Mouse (Mus musculus): ENCODE measurements around the gene Pus1. TPM values are rescaled to one million over a fixed set of nuclear protein-coding genes. Genes with fewer than 3 reads are reported as not detected.

The Pus1 gene
- total and polyA plus RNA-seq, 3 experiments: 16.2 to 21.3 (median 19.1) TPM

GRCm38 (mm10) chr5:110808821-110809666, 28.6 kb upstream of the Pus1 start:
- Histone ChIP-seq H3K4me1 (ENCODE audit: control insufficient read depth, insufficient read depth, low read length) (peaks cover 13% of the 10 kb centered on the region), H3K27ac (peak overlapping the region; percentile 83), H3K4me3 (peak overlapping the region; percentile 91), H3K9ac (ENCODE audit: low read depth, low read length) (peak overlapping the region; percentile 99), H3K36me3 (ENCODE audit: control insufficient read depth, insufficient read depth, low read length) (peaks cover 5% of the 10 kb centered on the region), H3K27me3 (ENCODE audit: control insufficient read depth, insufficient read depth, low read length) (no peaks in the 10 kb centered on the region), H3K79me2 (replicated peaks; ENCODE audit: control insufficient read depth, insufficient read depth, low read length) (peaks cover 3% of the 10 kb centered on the region)
- TF ChIP-seq CTCF (IDR thresholded peaks at IDR 0.05) (no peak), EP300 (IDR thresholded peaks at IDR 0.05; ENCODE audit: insufficient read depth, low read depth, low read length) (no peak), POLR2A (IDR thresholded peaks at IDR 0.05; ENCODE audit: insufficient read depth, low read depth, low read length) (no peak)
- 1% methylated on average over 27 of the region's 27 CpGs for WGBS
- intact Hi-C loops (cut with DNase I): loop anchor here (2.0 kb wide), 1 partner anchor 38 kb away; the partner anchor contains the start of gene Ep400
- DNase-seq: peak; percentile 39 to 64

- TF ChIP-seq CTCF (IDR thresholded peaks at IDR 0.05) (no peak), EP300 (IDR thresholded peaks at IDR 0.05; ENCODE audit: insufficient read depth, low read depth, low read length) (0 out of 2 replicates have a peak, but pooled peaks have one; percentile 45), POLR2A (IDR thresholded peaks at IDR 0.05; ENCODE audit: insufficient read depth, low read depth, low read length) (peak; percentile 58)
- Histone ChIP-seq H3K4me3 (peak overlapping the region; percentile 91), H3K9ac (ENCODE audit: low read depth, low read length) (peak overlapping the region; percentile 99), H3K79me2 (replicated peaks; ENCODE audit: control insufficient read depth, insufficient read depth, low read length) (peaks cover 3% of the 10 kb centered on the region), H3K4me1 (ENCODE audit: control insufficient read depth, insufficient read depth, low read length) (peaks cover 13% of the 10 kb centered on the region), H3K27me3 (ENCODE audit: control insufficient read depth, insufficient read depth, low read length) (no peaks in the 10 kb centered on the region), H3K27ac (peak overlapping the region; percentile 83), H3K36me3 (ENCODE audit: control insufficient read depth, insufficient read depth, low read length) (peaks cover 5% of the 10 kb centered on the region)
- intact Hi-C loops (cut with DNase I): loop anchor here (2.0 kb wide), 1 partner anchor 37 kb away; the partner anchor contains the start of gene Ep400
- under 1% methylated on average over 14 of the region's 14 CpGs for WGBS
- DNase-seq: peak; percentile 92 to 93
These were observed 27.7 kb upstream of the Pus1 start for GRCm38 (mm10) chr5:110808061-110808631.

GRCm38 (mm10) chr5:110807453-110807852, 27.0 kb upstream of the Pus1 start:
- intact Hi-C loops (cut with DNase I): no loop called here
- H3K79me2 ChIP-seq (replicated peaks; ENCODE audit: control insufficient read depth, insufficient read depth, low read length): peaks cover 5% of the 10 kb centered on the region
- DNase-seq: no peak
- peak overlapping the region; percentile 83 for H3K27ac ChIP-seq
- TF ChIP-seq POLR2A (IDR thresholded peaks at IDR 0.05; ENCODE audit: insufficient read depth, low read depth, low read length): no peak
- TF ChIP-seq CTCF (IDR thresholded peaks at IDR 0.05): no peak
- TF ChIP-seq EP300 (IDR thresholded peaks at IDR 0.05; ENCODE audit: insufficient read depth, low read depth, low read length): no peak
- 79% methylated on average over 4 of the region's 4 CpGs for WGBS
- H3K4me3 ChIP-seq: peak overlapping the region; percentile 91; the same call in 1 of the 2 replicates
- peak overlapping the region; percentile 99; the same call in 1 of the 2 replicates for H3K9ac ChIP-seq (ENCODE audit: low read depth, low read length)
- peaks cover 5% of the 10 kb centered on the region for H3K36me3 ChIP-seq (ENCODE audit: control insufficient read depth, insufficient read depth, low read length)
- no peaks in the 10 kb centered on the region for H3K27me3 ChIP-seq (ENCODE audit: control insufficient read depth, insufficient read depth, low read length)
- peaks cover 15% of the 10 kb centered on the region for H3K4me1 ChIP-seq (ENCODE audit: control insufficient read depth, insufficient read depth, low read length)

GRCm38 (mm10) chr5:110806676-110807075, 26.2 kb upstream of the Pus1 start:
- Histone ChIP-seq H3K79me2 (replicated peaks; ENCODE audit: control insufficient read depth, insufficient read depth, low read length) (peaks cover 8% of the 10 kb centered on the region), H3K27ac (peak overlapping the region; percentile 83), H3K9ac (ENCODE audit: low read depth, low read length) (peak overlapping the region; percentile 33; the same call in 1 of the 2 replicates), H3K27me3 (ENCODE audit: control insufficient read depth, insufficient read depth, low read length) (no peaks in the 10 kb centered on the region), H3K36me3 (ENCODE audit: control insufficient read depth, insufficient read depth, low read length) (peaks cover 5% of the 10 kb centered on the region), H3K4me1 (ENCODE audit: control insufficient read depth, insufficient read depth, low read length) (peaks cover 21% of the 10 kb centered on the region), H3K4me3 (no peak overlapping the region)
- 54% methylated on average over 1 of the region's 1 CpGs for WGBS
- TF ChIP-seq POLR2A (IDR thresholded peaks at IDR 0.05; ENCODE audit: insufficient read depth, low read depth, low read length) (no peak), CTCF (IDR thresholded peaks at IDR 0.05) (no peak)
- no peak for DNase-seq
- intact Hi-C loops (cut with DNase I): no loop called here

GRCm38 (mm10) chr5:110806154-110806553, 25.7 kb upstream of the Pus1 start:
- H3K4me1 ChIP-seq (ENCODE audit: control insufficient read depth, insufficient read depth, low read length): peaks cover 23% of the 10 kb centered on the region
- no peak for DNase-seq
- no peak overlapping the region for H3K4me3 ChIP-seq
- WGBS: 65% methylated on average over 4 of the region's 4 CpGs
- peaks cover 8% of the 10 kb centered on the region for H3K79me2 ChIP-seq (replicated peaks; ENCODE audit: control insufficient read depth, insufficient read depth, low read length)
- H3K36me3 ChIP-seq (ENCODE audit: control insufficient read depth, insufficient read depth, low read length): peaks cover 5% of the 10 kb centered on the region
- TF ChIP-seq POLR2A (IDR thresholded peaks at IDR 0.05; ENCODE audit: insufficient read depth, low read depth, low read length) (no peak), EP300 (IDR thresholded peaks at IDR 0.05; ENCODE audit: insufficient read depth, low read depth, low read length) (no peak), CTCF (IDR thresholded peaks at IDR 0.05) (no peak)
- no peaks in the 10 kb centered on the region for H3K27me3 ChIP-seq (ENCODE audit: control insufficient read depth, insufficient read depth, low read length)
- intact Hi-C loops (cut with DNase I): no loop called here
- H3K27ac ChIP-seq: peak overlapping the region; percentile 15
- no peak overlapping the region for H3K9ac ChIP-seq (ENCODE audit: low read depth, low read length)

All from heart, adult 2 months (tissue).